Mouse (Mus musculus): Measurements from ENCODE around the gene Kcnh4. TPM values are rescaled to one million over a fixed set of nuclear protein-coding genes. Genes with fewer than 3 reads are reported as not detected.

Gene Kcnh4
- polyA plus RNA-seq (2015; fragmentation: Nextera tagmentation; extraction: Ambion mirVana), result not detected in 2 replicates

DNA sequence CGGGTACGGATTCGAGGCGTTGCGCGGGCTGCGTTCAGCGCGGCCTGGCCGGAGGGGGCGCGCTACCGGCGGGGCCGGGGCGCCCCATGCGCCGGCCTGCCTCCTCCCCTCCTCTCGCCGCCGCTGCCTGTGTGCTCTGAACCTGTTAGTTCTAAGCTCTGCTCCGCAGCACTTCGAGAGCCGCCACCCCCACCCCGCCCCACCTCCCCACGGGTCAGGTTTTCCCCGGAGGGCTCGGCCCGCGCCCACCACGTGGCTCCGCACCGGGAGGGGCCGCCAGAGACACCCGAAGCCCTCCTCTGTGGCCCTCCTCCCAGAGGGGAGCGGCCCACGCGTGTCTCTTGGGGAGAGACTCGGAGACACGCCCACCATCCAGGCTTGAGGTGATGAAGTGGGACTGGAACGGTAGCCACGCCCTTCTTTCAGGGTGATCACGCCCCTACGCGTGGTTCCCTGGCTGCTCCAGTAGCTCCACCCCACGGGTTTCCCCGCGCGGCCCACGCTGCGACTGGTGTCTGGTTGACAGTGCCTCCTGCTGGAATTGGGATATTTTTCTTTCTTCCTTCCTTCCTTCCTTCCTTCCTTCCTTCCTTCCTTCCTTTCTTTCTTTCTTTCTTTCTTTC is at the start of gene Kcnh4:
Kcnh4 (minus strand) TSS at position 332 of the 623 bp plus-strand sequence.
- H3K4me2 ChIP-seq (ENCODE audit: low read depth, low read length), result peak within 1 kb of the TSS; percentile 59
- no peak for ATAC-seq (replicated peaks; ENCODE audit: extremely low read depth, insufficient read depth, low FRiP score)
- no peak within 1 kb of the TSS for H3K9ac ChIP-seq (ENCODE audit: low read length)
- no peaks in the 10 kb centered on the region for H3K9me3 ChIP-seq (replicated peaks; ENCODE audit: control insufficient read depth, low read length)
- peak within 1 kb of the TSS; percentile 20 for H3K4me3 ChIP-seq (ENCODE audit: low read length)
- peaks cover 47% of the 10 kb centered on the region for H3K27me3 ChIP-seq (ENCODE audit: control insufficient read depth, insufficient read depth, low read length)
- 2% methylated on average over 45 of the region's 51 CpGs for WGBS
- no peaks in the 10 kb centered on the region for H3K36me3 ChIP-seq (ENCODE audit: control insufficient read depth, insufficient read depth)
- H3K27ac ChIP-seq (ENCODE audit: low read length), result no peak within 1 kb of the TSS
- H3K4me1 ChIP-seq (ENCODE audit: control insufficient read depth, insufficient read depth, low read length), result peaks cover 10% of the 10 kb centered on the region; the same call in 1 of the 2 replicates

GRCm38 (mm10) chr11:100806380-100807305 is 46.9 kb upstream of the Kcnh4 start:
- Histone ChIP-seq H3K36me3 (ENCODE audit: control insufficient read depth, insufficient read depth) (peaks cover 38% of the 10 kb centered on the region), H3K4me2 (ENCODE audit: low read depth, low read length) (no peak overlapping the region), H3K4me1 (ENCODE audit: control insufficient read depth, insufficient read depth, low read length) (peaks cover 18% of the 10 kb centered on the region), H3K27ac (ENCODE audit: low read length) (no peak overlapping the region), H3K27me3 (ENCODE audit: control insufficient read depth, insufficient read depth, low read length) (no peaks in the 10 kb centered on the region), H3K9me3 (replicated peaks; ENCODE audit: control insufficient read depth, low read length) (peaks cover 8% of the 10 kb centered on the region; the same call in 1 of the 2 replicates), H3K4me3 (ENCODE audit: low read length) (no peak overlapping the region), H3K9ac (ENCODE audit: low read length) (no peak overlapping the region)
- 63% methylated on average over 20 of the region's 20 CpGs for WGBS
- ATAC-seq (replicated peaks; ENCODE audit: extremely low read depth, insufficient read depth, low FRiP score), result no peak

DNA sequence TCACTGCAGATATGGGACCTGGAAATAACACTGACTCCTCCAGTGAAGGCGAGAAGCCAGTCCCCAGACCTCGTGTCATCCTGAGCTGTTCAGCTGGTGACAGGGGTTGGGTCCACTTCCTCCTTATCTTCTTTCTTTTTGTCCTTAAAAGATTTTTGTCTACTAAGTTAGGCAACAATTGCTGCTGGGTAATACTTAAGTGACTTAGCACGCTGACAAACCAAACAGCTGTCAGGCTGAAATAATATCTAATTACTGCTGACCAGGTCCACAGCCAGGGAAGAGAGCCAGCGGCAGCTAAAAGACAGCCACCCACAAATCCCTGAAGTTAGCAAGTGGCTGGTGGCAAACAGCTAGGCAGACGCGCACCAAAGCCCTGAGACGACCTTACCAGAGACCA is 45.8 kb upstream of the Kcnh4 start:
- peaks cover 18% of the 10 kb centered on the region for H3K4me1 ChIP-seq (ENCODE audit: control insufficient read depth, insufficient read depth, low read length)
- peak overlapping the region; percentile 41; the same call in 1 of the 2 replicates for H3K27ac ChIP-seq (ENCODE audit: low read length)
- H3K4me2 ChIP-seq (ENCODE audit: low read depth, low read length), result no peak overlapping the region
- 39% methylated on average over 7 of the region's 7 CpGs for whole genome bisulfite sequencing
- no peak for ATAC-seq (replicated peaks; ENCODE audit: extremely low read depth, insufficient read depth, low FRiP score)
- H3K9me3 ChIP-seq (replicated peaks; ENCODE audit: control insufficient read depth, low read length), result peaks cover 4% of the 10 kb centered on the region; the same call in 1 of the 2 replicates
- H3K9ac ChIP-seq (ENCODE audit: low read length), result no peak overlapping the region
- no peak overlapping the region for H3K4me3 ChIP-seq (ENCODE audit: low read length)
- peaks cover 43% of the 10 kb centered on the region for H3K36me3 ChIP-seq (ENCODE audit: control insufficient read depth, insufficient read depth)
- no peaks in the 10 kb centered on the region for H3K27me3 ChIP-seq (ENCODE audit: control insufficient read depth, insufficient read depth, low read length)

DNA sequence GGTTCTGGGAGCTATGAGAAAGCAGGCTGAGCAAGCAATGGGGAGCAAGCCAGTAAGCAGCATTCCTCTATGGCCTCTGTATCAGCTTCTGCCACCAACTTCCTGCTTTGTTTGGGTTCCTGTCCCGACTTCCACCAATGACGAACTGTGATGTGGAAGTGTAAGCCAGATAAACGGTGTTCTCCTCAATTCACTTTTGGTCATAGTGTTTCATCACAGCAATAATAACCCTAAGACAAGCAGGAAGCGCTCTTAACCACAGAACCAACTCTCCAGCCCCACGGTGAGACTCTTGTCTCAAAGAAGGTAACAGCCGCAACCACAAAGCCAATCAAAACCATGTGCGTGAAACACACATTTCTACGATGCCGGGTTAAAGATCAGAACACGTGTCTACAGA is 44.7 kb upstream of the Kcnh4 start:
- no peak for ATAC-seq (replicated peaks; ENCODE audit: extremely low read depth, insufficient read depth, low FRiP score)
- peaks cover 13% of the 10 kb centered on the region for H3K4me1 ChIP-seq (ENCODE audit: control insufficient read depth, insufficient read depth, low read length)
- no peak overlapping the region for H3K9ac ChIP-seq (ENCODE audit: low read length)
- H3K36me3 ChIP-seq (ENCODE audit: control insufficient read depth, insufficient read depth), result peaks cover 43% of the 10 kb centered on the region
- H3K4me3 ChIP-seq (ENCODE audit: low read length), result no peak overlapping the region
- WGBS, result 87% methylated on average over 10 of the region's 10 CpGs
- H3K4me2 ChIP-seq (ENCODE audit: low read depth, low read length), result no peak overlapping the region
- no peak overlapping the region for H3K27ac ChIP-seq (ENCODE audit: low read length)
- no peaks in the 10 kb centered on the region for H3K27me3 ChIP-seq (ENCODE audit: control insufficient read depth, insufficient read depth, low read length)
- H3K9me3 ChIP-seq (replicated peaks; ENCODE audit: control insufficient read depth, low read length), result peaks cover 4% of the 10 kb centered on the region; the same call in 1 of the 2 replicates

DNA sequence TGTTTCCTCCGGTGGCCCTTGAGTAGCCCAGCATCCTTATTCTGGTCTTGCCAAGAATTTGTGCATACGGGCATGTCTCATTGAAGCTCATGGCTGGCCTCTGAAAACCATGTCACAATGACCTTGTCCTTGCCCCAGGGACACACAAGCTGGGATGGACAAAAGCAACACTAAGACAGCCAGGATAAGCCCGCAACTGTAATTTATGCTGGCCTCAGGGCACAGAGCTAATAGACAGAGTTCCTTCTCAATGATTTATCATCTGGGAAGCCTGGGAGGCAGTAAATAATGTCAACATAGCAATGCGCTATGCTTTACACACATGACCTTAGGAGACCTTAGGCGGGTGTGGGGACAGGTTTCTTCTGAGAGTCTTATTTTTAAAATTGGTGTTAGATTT is 39.7 kb upstream of the Kcnh4 start:
- Histone ChIP-seq H3K36me3 (ENCODE audit: control insufficient read depth, insufficient read depth) (peaks cover 43% of the 10 kb centered on the region), H3K4me3 (ENCODE audit: low read length) (no peak overlapping the region), H3K4me2 (ENCODE audit: low read depth, low read length) (no peak overlapping the region), H3K27ac (ENCODE audit: low read length) (no peak overlapping the region), H3K9me3 (replicated peaks; ENCODE audit: control insufficient read depth, low read length) (peaks cover 4% of the 10 kb centered on the region; the same call in 1 of the 2 replicates), H3K27me3 (ENCODE audit: control insufficient read depth, insufficient read depth, low read length) (no peaks in the 10 kb centered on the region), H3K4me1 (ENCODE audit: control insufficient read depth, insufficient read depth, low read length) (no peaks in the 10 kb centered on the region), H3K9ac (ENCODE audit: low read length) (no peak overlapping the region)
- 84% methylated on average over 5 of the region's 5 CpGs for WGBS
- ATAC-seq (replicated peaks; ENCODE audit: extremely low read depth, insufficient read depth, low FRiP score), result no peak

DNA sequence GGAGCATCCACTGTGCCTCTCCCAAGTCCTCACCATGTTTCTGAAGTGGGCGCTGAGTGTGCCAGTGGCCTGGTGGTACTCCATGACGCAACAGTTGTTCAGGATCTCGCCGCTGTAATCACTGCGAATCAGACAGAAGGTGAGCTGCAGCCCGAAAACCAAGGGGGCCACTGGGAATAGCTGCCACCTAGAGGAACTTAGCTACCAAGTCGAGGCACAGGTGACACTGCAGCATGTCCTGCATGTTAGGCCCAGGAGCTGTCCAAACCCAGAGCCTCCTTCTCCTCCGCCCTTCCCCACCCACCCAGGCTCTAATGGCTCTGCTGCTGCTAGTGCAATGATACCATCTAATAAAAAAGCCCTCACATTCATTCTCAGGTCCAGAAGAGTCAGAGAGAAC is 36.8 kb upstream of the Kcnh4 start:
- Histone ChIP-seq H3K36me3 (ENCODE audit: control insufficient read depth, insufficient read depth) (peaks cover 15% of the 10 kb centered on the region), H3K4me3 (ENCODE audit: low read length) (no peak overlapping the region)
- WGBS, result 64% methylated on average over 8 of the region's 8 CpGs

DNA sequence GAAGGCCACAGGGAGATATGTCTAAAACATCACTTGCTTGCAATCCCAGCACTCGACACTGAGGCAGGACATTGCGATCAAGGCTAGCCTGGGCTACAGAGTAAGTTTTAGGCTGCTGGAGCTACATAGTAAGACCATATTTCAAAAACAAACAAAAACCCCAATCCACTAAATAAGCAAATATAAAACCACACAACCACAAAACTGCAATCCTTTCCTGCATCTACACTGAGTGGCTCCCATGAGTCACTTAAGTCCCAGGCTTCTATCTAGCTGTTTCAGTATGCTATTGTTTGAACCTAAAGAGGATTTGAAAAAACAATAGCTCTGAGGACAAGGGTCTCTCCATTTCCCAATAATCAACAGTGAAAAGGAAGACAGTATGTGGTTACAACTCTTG is 35.6 kb upstream of the Kcnh4 start:
- no peaks in the 10 kb centered on the region for H3K9me3 ChIP-seq (replicated peaks; ENCODE audit: control insufficient read depth, low read length)
- H3K4me1 ChIP-seq (ENCODE audit: control insufficient read depth, insufficient read depth, low read length), result peaks cover 6% of the 10 kb centered on the region
- no peak overlapping the region for H3K9ac ChIP-seq (ENCODE audit: low read length)
- H3K36me3 ChIP-seq (ENCODE audit: control insufficient read depth, insufficient read depth), result peaks cover 10% of the 10 kb centered on the region
- no peak overlapping the region for H3K27ac ChIP-seq (ENCODE audit: low read length)
- WGBS, result 98% methylated on average over 2 of the region's 2 CpGs
- H3K27me3 ChIP-seq (ENCODE audit: control insufficient read depth, insufficient read depth, low read length), result no peaks in the 10 kb centered on the region
- ATAC-seq (replicated peaks; ENCODE audit: extremely low read depth, insufficient read depth, low FRiP score), result no peak
- no peak overlapping the region for H3K4me2 ChIP-seq (ENCODE audit: low read depth, low read length)
- H3K4me3 ChIP-seq (ENCODE audit: low read length), result no peak overlapping the region

More for the DNA sequence above, 36.8 kb upstream of the Kcnh4 start:
- Histone ChIP-seq H3K27me3 (ENCODE audit: control insufficient read depth, insufficient read depth, low read length) (no peaks in the 10 kb centered on the region), H3K27ac (ENCODE audit: low read length) (no peak overlapping the region), H3K4me2 (ENCODE audit: low read depth, low read length) (no peak overlapping the region), H3K4me1 (ENCODE audit: control insufficient read depth, insufficient read depth, low read length) (peaks cover 3% of the 10 kb centered on the region; the same call in 1 of the 2 replicates), H3K9ac (ENCODE audit: low read length) (no peak overlapping the region), H3K9me3 (replicated peaks; ENCODE audit: control insufficient read depth, low read length) (no peaks in the 10 kb centered on the region)
- no peak for ATAC-seq (replicated peaks; ENCODE audit: extremely low read depth, insufficient read depth, low FRiP score)

DNA sequence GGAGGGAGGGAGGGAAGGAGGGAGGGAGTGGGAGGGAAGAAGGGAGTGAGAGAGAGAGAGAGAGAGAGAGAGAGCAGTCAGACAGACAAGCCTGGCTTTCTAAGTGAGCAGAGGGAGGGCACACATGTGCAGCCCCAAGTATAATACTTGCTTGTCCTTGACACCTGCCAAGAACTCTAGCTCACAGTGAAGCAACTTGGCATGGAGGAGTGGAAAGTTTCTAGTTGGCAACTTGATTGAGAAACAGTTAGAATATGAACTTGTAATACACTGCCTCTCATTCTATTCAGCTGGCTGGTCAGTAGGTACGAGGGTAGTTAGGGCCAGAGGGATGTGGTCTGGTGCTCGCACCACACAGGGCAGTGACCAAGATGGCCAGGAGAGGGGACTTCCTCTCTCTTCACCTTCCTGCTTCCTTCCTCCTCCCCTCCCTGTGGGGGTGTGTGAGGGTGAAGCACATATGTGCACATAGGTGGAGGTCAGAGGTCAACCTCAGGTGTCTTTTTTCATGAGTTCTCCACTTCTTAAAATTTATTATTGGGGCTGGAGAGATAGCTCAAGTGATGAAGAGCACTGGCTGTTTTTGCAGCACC is 31.8 kb upstream of the Kcnh4 start:
- WGBS, result 75% methylated on average over 2 of the region's 2 CpGs
- H3K4me2 ChIP-seq (ENCODE audit: low read depth, low read length), result no peak overlapping the region
- H3K9me3 ChIP-seq (replicated peaks; ENCODE audit: control insufficient read depth, low read length), result no peaks in the 10 kb centered on the region
- peaks cover 6% of the 10 kb centered on the region for H3K4me1 ChIP-seq (ENCODE audit: control insufficient read depth, insufficient read depth, low read length)
- no peak for ATAC-seq (replicated peaks; ENCODE audit: extremely low read depth, insufficient read depth, low FRiP score)
- peaks cover 32% of the 10 kb centered on the region for H3K36me3 ChIP-seq (ENCODE audit: control insufficient read depth, insufficient read depth)
- peak overlapping the region; percentile 42; the same call in 1 of the 2 replicates for H3K27ac ChIP-seq (ENCODE audit: low read length)
- H3K4me3 ChIP-seq (ENCODE audit: low read length), result no peak overlapping the region
- H3K9ac ChIP-seq (ENCODE audit: low read length), result no peak overlapping the region
- no peaks in the 10 kb centered on the region for H3K27me3 ChIP-seq (ENCODE audit: control insufficient read depth, insufficient read depth, low read length)

Measured in heart, embryonic 16.5 days (tissue).